Mouse (Mus musculus) adrenal gland, postnatal 14 days (tissue): ENCODE data around the gene Serpinb6b. TPM values are rescaled to one million over a fixed set of nuclear protein-coding genes. Genes with fewer than 3 reads are reported as not detected.
"Not testable (repeated sequence)": the region's sequence is repeated elsewhere in the genome, so short reads cannot be mapped to it uniquely, and the experiment has no call there.

ENCODE experiments used
- DNase-seq: peaks from one replicate; pipeline ENCODE4 v3.0.0; 2021; ENCODE audit warnings: mixed read lengths
- long read RNA-seq, 2 experiments: library from polyadenylated mRNA; stranded (forward); transcript quantifications; one replicate each; pipeline ENCODE4 v2.0.0; 2021
- total RNA-seq: library from RNA; stranded (reverse); gene quantifications from 2 replicates; pipeline ENCODE4 v1.2.3, GENCODE M21; 2021

The Serpinb6b gene
- 26.4 and 27.6 TPM in 2 replicates for total RNA-seq
- long read RNA-seq, experiment 1, transcript Serpinb6b-202 (7 exons, 2,193 nt) = major isoform, 25 of 27 reads
- long read RNA-seq, experiment 1, partial matches to known transcripts = 1 of 27 reads
- long read RNA-seq, experiment 1, other reads (novel, unspliced or antisense) = 0 of 27 reads
- long read RNA-seq, experiment 2, transcript Serpinb6b-202 (7 exons, 2,193 nt) = major isoform, 14 of 16 reads
- long read RNA-seq, experiment 2, partial matches to known transcripts = 1 of 16 reads
- long read RNA-seq, experiment 2, other reads (novel, unspliced or antisense) = 1 of 16 reads

DNA sequence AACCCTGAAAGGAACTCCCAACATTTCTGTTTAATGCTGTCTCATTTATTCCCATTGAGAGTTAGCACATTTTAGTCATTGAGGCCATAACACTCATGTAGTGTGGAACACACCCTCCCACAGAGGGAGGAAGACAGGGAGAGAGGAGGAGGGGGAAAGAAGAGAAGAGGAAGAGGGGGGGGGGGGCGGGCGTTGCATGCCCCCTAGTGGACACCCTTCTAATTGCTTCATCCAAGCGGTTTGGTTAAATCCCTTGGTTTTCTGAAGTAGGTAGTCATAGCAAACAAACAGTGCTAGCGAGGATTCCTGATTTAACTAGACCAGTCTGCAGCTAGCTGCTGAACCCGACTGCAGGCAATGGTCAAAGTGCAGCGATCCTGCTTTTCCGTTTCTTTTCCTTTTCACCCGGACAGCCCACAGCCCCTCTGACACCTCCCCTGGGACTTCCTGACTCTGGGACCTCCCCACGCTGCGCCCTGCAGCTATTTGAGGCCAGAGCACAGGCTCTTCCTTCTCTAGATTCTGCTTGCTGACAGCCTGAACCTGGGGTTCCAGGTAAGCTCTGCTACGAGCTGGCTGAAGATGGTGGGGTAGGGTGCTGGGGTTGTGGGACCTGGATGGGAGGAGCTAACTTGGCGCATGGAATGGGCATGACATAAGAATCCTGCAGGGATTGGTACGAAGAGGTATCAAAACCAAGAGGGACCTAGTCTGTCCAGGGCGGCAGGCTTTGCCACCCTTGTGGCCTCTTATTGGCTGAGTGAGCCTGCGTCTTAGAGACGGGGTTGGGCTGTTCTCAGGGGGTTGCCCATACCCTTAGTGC lies at the start of gene Serpinb6b:
TSS of gene Serpinb6b (plus strand) at position 221 of the 823 bp plus-strand sequence.
- DNase-seq = peak; percentile 66

- DNase-seq = no peak
Measured at GRCm38 (mm10) chr13:32922622-32923021, 42.4 kb upstream of the Serpinb6b start.

DNA sequence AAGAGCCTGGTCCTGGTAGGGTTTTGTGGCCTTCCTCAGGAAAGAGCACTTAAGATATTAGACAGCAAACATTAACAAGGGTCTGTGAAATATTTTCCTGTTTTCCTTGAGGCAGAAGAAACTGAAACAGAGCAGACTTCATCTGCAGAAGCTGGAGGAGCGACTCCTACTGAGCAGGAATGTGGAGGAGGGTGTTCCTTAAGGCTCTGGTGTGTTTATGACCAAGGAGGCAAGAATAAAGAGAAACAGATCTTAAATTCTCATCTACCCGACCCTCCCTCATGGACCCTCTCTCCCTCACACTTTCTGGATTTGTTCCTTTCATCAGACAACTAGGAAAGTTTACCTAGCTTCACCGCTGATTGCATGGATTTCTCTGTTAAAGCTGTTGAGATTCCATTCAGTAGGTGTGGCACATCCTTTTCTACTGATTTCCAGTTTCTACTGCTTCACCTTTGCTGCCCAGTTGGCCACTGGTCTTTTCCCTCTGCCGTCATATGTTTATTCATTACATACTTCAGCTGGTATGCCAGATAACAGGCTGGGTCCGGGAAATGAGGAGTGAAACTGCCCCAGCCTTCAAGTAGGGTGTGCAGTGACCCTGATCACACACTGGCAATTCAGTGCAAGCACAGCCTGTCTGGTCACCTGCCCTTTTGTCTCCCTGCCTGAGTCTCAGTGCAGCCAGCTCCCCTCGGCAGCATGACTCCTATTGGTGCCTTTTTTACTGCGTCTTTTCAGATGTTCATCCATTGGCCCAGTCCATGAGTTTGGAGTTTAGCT lies 40.2 kb upstream of the Serpinb6b start:
- DNase-seq = no peak

DNA sequence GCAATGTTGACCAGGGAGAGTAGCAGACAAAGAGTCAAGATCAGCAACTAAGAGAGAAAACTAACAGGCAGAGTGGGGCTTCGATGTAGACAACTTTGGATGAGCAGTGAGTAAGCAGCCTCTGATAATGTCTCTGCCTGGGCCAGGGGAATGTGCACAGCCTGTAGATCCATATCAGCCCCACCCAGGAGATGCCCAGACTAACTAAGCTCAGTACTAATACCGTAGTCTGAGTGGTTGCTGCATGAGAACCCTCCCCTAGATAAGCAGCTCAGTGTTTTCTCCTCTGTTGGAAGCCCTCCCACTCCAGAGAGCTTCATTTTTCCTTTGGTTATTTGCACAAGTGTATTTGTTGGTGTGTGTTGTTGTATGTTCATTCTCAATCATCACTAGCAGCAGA lies 38.3 kb upstream of the Serpinb6b start:
- no peak for DNase-seq

GRCm38 (mm10) chr13:32927241-32927640 lies 37.8 kb upstream of the Serpinb6b start:
- no peak for DNase-seq

DNA sequence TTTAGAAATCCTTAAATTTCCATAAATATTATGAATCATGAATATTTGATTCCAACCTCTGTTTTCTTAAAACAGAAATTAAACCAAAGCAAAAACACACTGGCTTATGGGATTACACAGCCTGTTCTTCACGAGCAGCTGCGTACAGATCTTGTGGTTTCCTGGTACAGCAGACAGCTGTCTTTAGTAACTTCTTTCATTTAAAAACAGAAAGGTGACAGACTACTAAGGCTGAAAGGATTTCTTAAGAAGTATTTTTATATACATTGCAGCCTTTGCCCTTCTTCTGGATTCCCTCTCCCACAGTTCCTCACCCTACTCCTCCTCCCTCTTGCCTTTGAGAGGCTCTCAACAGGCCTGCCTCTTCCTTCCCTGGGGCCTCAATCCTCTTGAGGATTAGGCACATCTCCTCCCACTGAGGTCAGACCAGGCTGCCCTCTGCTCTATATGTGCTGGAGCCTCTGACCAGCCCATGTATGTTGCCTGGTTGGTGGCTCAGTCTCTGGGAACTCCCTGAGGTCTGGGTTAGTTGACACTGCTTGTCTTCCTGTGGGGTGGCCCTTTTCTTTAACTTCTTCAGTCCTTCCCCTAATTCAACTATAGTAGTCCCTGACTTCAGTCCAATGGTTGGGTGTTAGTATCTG lies 35.8 kb upstream of the Serpinb6b start:
- no peak for DNase-seq

DNA sequence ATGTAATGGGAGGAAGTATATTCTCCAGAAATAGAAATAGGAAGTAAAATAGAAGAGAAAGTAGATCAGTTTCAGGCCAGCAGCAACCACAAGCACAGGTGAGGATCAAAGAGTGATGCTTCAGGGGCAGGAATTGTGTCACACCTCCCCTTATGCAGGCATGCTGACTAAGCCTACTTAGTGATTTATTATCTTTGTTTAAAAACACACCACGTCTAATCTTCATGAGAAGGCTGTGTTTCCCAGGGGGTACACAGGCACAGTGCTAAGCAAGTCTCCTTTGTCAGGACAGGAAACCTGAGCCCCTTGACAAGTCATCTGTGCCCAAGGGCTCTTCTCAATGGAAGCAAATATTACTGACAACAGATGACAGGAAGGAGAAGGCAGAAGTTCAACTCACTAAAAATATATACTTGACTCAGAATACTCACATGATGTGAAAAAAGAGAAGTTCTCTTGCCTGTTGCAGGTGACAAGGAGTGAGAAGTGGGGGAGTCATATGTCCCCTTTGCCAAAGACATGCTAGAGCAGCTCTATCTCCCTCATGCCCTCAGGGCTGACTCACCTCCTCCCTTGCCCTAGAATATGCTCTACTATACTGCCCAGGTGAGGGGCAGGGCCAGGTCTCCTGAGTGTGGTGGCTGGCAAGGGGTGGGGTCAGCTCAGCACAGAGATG lies 30.2 kb upstream of the Serpinb6b start:
- no peak for DNase-seq

GRCm38 (mm10) chr13:32938275-32938674 lies 26.7 kb upstream of the Serpinb6b start:
- DNase-seq = not testable (repeated sequence)

GRCm38 (mm10) chr13:32939191-32939590 lies 25.8 kb upstream of the Serpinb6b start:
- not testable (repeated sequence) for DNase-seq

DNA sequence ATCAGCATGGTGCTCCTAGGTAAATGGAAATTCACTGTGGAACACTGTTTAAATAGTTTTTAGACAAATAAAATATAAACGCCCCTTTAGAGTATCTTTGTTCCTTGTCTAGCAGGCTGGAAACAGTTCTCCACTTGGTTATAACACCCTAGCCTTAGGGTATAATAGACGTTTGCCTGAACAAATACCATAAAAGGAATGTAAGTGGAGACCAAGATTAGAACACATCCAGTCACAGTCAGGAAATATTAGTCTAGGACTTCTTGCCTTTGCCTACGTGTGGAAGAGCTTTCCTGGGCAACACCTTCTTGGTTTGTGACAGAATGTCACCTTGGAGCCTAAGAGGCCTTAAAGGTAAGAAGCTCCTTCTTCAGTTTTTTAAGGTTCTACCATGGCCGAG lies 8.5 kb upstream of the Serpinb6b start:
- no peak for DNase-seq

DNA sequence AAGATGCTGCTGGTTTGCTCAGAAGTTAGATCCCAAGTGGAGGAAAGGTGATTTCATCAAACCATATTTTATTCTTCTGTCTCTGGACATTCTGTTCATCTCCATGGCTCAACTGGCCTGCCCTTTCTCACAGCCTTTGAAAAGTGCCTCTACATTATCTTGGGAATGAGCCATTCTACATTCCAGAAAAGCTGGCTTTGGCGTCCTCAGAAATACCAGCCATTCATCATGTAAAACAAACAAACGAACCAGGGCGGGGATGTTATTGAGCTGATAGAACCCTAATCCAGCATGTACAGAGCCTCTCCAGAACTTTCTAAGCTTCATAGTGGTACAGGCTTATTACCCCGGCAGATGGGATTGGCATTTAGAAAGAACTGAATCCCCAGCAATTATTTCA lies 7.1 kb upstream of the Serpinb6b start:
- peak; percentile 30 for DNase-seq

- peak; percentile 73 for DNase-seq
Measured at GRCm38 (mm10) chr13:32958521-32958920, 6.5 kb upstream of the Serpinb6b start.

- no peak for DNase-seq
Measured at GRCm38 (mm10) chr13:32963990-32964753, 837 bp upstream of the Serpinb6b start.

DNA sequence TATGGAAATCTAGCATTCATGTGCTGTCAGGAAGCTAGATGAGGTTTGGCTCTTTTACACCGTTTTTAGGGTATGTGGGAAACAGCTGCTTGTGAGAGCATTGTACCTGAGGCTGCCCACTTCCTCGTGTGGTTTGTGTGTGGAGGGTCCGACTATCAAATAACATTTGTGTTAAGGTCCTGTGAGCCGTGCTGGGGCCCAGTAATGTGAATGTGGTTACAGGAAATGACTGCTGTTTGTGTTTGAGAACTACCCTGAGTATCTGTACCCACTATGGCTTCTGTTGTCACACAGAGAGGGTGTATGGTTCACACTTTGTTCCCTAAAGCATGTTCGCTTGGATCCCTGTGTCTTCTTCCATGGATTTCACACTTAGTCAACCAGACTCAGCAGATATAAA lies 1.1 kb downstream of the Serpinb6b start:
- DNase-seq = no peak

- DNase-seq = no peak
Measured at GRCm38 (mm10) chr13:32967233-32967632, 2.2 kb downstream of the Serpinb6b start.

- DNase-seq = no peak
Measured at GRCm38 (mm10) chr13:32968353-32968984, 3.5 kb downstream of the Serpinb6b start.

DNA sequence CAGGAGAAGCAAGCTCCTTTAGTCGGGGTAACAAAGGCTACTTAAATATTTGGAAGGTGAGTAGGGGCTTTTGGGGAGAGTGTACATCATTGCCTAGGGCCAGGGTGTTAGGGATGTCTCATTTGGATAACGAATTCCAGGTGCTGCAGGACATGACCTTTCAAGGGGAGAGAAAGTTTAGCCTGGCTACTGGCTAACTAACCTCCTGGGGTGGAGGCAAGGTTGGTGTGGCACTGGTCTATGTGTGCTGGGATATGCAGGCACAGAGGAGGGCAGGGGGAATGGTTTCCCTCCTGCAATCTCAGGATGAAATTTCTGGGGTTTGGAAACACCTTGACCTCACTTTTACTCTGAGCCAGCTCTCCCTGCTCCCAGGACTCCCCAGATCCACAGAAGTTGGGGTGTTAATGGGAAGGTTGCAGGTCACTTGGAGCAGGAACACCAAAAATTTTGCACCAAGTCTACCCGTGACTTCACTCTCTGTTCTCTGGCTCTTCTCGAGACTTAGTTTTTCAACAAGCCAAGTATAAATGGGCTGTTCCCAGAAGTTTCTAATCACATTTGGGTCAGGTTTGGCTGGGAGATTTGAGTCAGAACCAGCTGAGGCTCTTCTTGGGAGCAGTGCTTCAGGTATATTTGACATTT lies 4.1 kb downstream of the Serpinb6b start:
- no peak for DNase-seq

DNA sequence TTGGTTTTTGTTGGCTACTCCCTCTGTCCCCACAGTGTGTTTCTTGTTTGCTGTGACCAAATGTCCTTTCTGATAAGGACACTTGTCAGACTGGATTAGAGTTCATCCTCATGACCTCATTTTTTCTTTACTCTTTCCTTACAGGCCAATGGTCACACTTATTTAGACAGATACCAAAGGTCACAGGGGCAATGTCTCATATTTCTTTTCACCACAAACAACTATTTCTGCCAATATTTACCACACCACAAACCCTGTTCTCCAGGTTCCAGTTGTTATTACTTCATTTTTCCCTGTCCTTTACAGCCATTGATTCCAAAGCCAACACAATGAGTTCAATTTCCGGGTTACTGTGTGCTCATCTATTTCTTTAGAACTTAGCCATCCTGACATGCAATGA lies 4.6 kb downstream of the Serpinb6b start:
- no peak for DNase-seq

- DNase-seq = no peak
Measured at GRCm38 (mm10) chr13:32970776-32971175, 5.8 kb downstream of the Serpinb6b start.

GRCm38 (mm10) chr13:32974268-32974667 lies 9.3 kb downstream of the Serpinb6b start:
- DNase-seq = no peak
